Mouse (Mus musculus): ENCODE measurements around the gene Armh4. TPM values are rescaled to one million over a fixed set of nuclear protein-coding genes. Genes with fewer than 3 reads are reported as not detected.
A peak's percentile ranks its signal among the peaks of the same experiment; 100 is the strongest.

The Armh4 gene
- polyA plus RNA-seq, 1 experiment from 2014 or later: 29.4 TPM

GRCm38 (mm10) chr14:49745874-49746273 lies 37.3 kb downstream of the Armh4 start:
- WGBS: 97% methylated on average over 1 of the region's 1 CpGs
- ATAC-seq (ENCODE audit: low read depth): no peak

GRCm38 (mm10) chr14:49743946-49744526 lies 39.1 kb downstream of the Armh4 start:
- Histone ChIP-seq H3K4me3 (ENCODE audit: low read depth, low read length) (no peak overlapping the region), H3K4me2 (ENCODE audit: low read depth, low read length) (no peak overlapping the region), H3K9me3 (ENCODE audit: control insufficient read depth, low read length) (no peaks in the 10 kb centered on the region), H3K36me3 (ENCODE audit: control insufficient read depth, insufficient read depth, low read length) (no peaks in the 10 kb centered on the region), H3K9ac (ENCODE audit: low read depth, low read length) (no peak overlapping the region), H3K4me1 (ENCODE audit: control insufficient read depth, insufficient read depth, low read length) (no peaks in the 10 kb centered on the region), H3K27me3 (replicated peaks; ENCODE audit: control insufficient read depth, insufficient read depth, low read length) (no peaks in the 10 kb centered on the region), H3K27ac (replicated peaks; ENCODE audit: low read depth, low read length) (no peak overlapping the region)
- ATAC-seq (ENCODE audit: low read depth) (no peak), DNase-seq (ENCODE audit: low spot score) (no peak)
- WGBS: 83% methylated on average over 6 of the region's 6 CpGs

More at GRCm38 (mm10) chr14:49745874-49746273, 37.3 kb downstream of the Armh4 start:
- Histone ChIP-seq H3K4me1 (ENCODE audit: control insufficient read depth, insufficient read depth, low read length) (no peaks in the 10 kb centered on the region), H3K4me3 (ENCODE audit: low read depth, low read length) (no peak overlapping the region), H3K27me3 (replicated peaks; ENCODE audit: control insufficient read depth, insufficient read depth, low read length) (no peaks in the 10 kb centered on the region), H3K36me3 (ENCODE audit: control insufficient read depth, insufficient read depth, low read length) (no peaks in the 10 kb centered on the region), H3K27ac (replicated peaks; ENCODE audit: low read depth, low read length) (no peak overlapping the region), H3K4me2 (ENCODE audit: low read depth, low read length) (no peak overlapping the region), H3K9ac (ENCODE audit: low read depth, low read length) (no peak overlapping the region), H3K9me3 (ENCODE audit: control insufficient read depth, low read length) (no peaks in the 10 kb centered on the region)
- no peak for DNase-seq (ENCODE audit: low spot score)

DNA sequence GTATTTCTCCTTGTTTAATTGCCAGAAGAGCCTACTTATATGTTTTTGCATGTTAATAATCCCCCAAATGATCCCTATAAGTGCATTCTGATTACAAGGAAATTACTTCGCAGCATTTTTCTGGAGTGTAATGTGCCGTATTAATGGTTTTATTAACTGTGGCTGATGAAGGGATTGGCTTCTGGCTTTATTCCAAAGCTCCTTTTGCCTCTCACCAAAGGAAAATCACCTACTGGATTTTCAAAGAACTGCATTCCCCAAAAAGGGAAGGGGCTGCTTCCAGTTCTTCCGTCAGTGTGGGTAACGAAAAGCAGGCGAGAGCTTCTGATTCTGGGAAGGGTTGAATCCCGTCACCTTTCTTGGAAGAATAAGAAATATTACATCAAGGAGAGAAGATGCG lies 43.9 kb downstream of the Armh4 start:
- H3K9ac ChIP-seq (ENCODE audit: low read depth, low read length): no peak overlapping the region
- DNase-seq (ENCODE audit: low spot score): peak; percentile 31
- H3K36me3 ChIP-seq (ENCODE audit: control insufficient read depth, insufficient read depth, low read length): no peaks in the 10 kb centered on the region
- no peak overlapping the region for H3K27ac ChIP-seq (replicated peaks; ENCODE audit: low read depth, low read length)
- WGBS: 47% methylated on average over 7 of the region's 7 CpGs
- H3K27me3 ChIP-seq (replicated peaks; ENCODE audit: control insufficient read depth, insufficient read depth, low read length): no peaks in the 10 kb centered on the region
- no peaks in the 10 kb centered on the region for H3K4me1 ChIP-seq (ENCODE audit: control insufficient read depth, insufficient read depth, low read length)
- H3K4me2 ChIP-seq (ENCODE audit: low read depth, low read length): no peak overlapping the region
- ATAC-seq (ENCODE audit: low read depth): no peak
- H3K4me3 ChIP-seq (ENCODE audit: low read depth, low read length): no peak overlapping the region
- no peaks in the 10 kb centered on the region for H3K9me3 ChIP-seq (ENCODE audit: control insufficient read depth, low read length)

- DNase-seq (ENCODE audit: low spot score) (peak; percentile 58), ATAC-seq (ENCODE audit: low read depth) (peak; percentile 77)
- Histone ChIP-seq H3K4me3 (ENCODE audit: low read depth, low read length) (no peak overlapping the region), H3K9me3 (ENCODE audit: control insufficient read depth, low read length) (no peaks in the 10 kb centered on the region), H3K27ac (replicated peaks; ENCODE audit: low read depth, low read length) (no peak overlapping the region), H3K4me1 (ENCODE audit: control insufficient read depth, insufficient read depth, low read length) (no peaks in the 10 kb centered on the region), H3K36me3 (ENCODE audit: control insufficient read depth, insufficient read depth, low read length) (no peaks in the 10 kb centered on the region), H3K9ac (ENCODE audit: low read depth, low read length) (no peak overlapping the region), H3K4me2 (ENCODE audit: low read depth, low read length) (no peak overlapping the region), H3K27me3 (replicated peaks; ENCODE audit: control insufficient read depth, insufficient read depth, low read length) (no peaks in the 10 kb centered on the region)
- WGBS: 44% methylated on average over 2 of the region's 2 CpGs
Observed at GRCm38 (mm10) chr14:49738441-49739088, 44.6 kb downstream of the Armh4 start.

- no peak overlapping the region for H3K9ac ChIP-seq (ENCODE audit: low read depth, low read length)
- no peaks in the 10 kb centered on the region for H3K27me3 ChIP-seq (replicated peaks; ENCODE audit: control insufficient read depth, insufficient read depth, low read length)
- DNase-seq (ENCODE audit: low spot score): peak; percentile 41
- H3K4me1 ChIP-seq (ENCODE audit: control insufficient read depth, insufficient read depth, low read length): no peaks in the 10 kb centered on the region
- H3K36me3 ChIP-seq (ENCODE audit: control insufficient read depth, insufficient read depth, low read length): no peaks in the 10 kb centered on the region
- no peak overlapping the region for H3K27ac ChIP-seq (replicated peaks; ENCODE audit: low read depth, low read length)
- H3K4me2 ChIP-seq (ENCODE audit: low read depth, low read length): no peak overlapping the region
- ATAC-seq (ENCODE audit: low read depth): peak; percentile 64
- no peaks in the 10 kb centered on the region for H3K9me3 ChIP-seq (ENCODE audit: control insufficient read depth, low read length)
- H3K4me3 ChIP-seq (ENCODE audit: low read depth, low read length): no peak overlapping the region
Observed at GRCm38 (mm10) chr14:49733950-49734349, 49.2 kb downstream of the Armh4 start.

DNA sequence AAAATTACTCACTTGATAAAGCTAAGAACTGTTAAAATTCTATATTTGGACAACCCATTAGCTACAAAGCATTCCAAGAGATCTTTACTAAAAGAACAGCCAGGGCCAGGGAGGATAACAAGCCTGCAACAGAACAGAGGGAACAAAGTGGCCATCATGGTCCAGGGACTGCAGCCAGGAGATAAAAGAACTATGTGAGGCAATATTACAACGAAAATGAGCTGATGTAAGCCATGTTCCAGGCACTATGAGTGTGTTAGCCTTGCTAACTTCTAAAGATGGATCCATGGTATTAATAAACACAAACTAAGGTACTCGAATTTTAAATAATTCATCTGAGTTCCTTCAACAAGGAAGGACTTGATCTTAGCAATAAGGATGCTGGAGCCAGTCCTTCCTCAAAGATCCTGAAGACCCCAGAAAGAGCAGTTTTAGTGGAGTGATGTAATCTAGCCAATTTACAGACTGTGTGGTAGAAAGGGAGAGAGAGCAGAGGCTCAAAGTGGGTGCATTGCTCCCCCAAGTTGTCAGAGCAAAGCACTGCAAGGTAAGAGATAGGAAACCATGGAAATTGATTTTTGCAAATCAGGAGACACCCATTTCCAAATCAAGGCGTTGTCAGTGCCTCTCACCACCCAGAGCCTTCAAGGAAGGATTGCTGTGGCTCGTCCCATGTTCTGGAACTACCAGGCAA lies 59.7 kb downstream of the Armh4 start:
- Histone ChIP-seq H3K27me3 (replicated peaks; ENCODE audit: control insufficient read depth, insufficient read depth, low read length) (no peaks in the 10 kb centered on the region), H3K27ac (replicated peaks; ENCODE audit: low read depth, low read length) (no peak overlapping the region), H3K4me1 (ENCODE audit: control insufficient read depth, insufficient read depth, low read length) (no peaks in the 10 kb centered on the region), H3K4me2 (ENCODE audit: low read depth, low read length) (no peak overlapping the region), H3K4me3 (ENCODE audit: low read depth, low read length) (no peak overlapping the region), H3K9me3 (ENCODE audit: control insufficient read depth, low read length) (no peaks in the 10 kb centered on the region), H3K9ac (ENCODE audit: low read depth, low read length) (no peak overlapping the region), H3K36me3 (ENCODE audit: control insufficient read depth, insufficient read depth, low read length) (no peaks in the 10 kb centered on the region)
- DNase-seq (ENCODE audit: low spot score) (peak; percentile 19), ATAC-seq (ENCODE audit: low read depth) (no peak)
- WGBS: 46% methylated on average over 4 of the region's 4 CpGs

DNA sequence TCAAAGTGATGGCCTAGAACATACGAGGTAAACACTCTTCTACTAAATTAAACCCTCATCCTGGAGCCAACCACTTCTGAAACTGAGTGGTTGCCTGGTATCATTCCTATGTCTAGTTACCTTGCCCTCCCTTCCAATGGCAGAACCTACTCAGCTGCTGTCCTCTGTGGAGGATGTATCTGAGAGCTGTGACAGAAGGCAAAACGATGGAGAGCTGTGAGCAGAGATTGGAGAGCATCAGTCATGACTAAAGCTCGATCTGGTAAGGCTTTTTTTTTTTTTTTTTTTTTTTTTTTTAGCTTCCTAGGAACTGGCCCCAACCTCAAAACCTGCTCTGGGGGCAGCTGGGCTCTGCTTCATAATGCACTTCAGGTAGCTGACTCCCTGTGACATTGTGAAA lies 60.4 kb downstream of the Armh4 start:
- Histone ChIP-seq H3K9me3 (ENCODE audit: control insufficient read depth, low read length) (no peaks in the 10 kb centered on the region), H3K4me2 (ENCODE audit: low read depth, low read length) (no peak overlapping the region), H3K9ac (ENCODE audit: low read depth, low read length) (no peak overlapping the region), H3K4me1 (ENCODE audit: control insufficient read depth, insufficient read depth, low read length) (no peaks in the 10 kb centered on the region), H3K27ac (replicated peaks; ENCODE audit: low read depth, low read length) (no peak overlapping the region), H3K36me3 (ENCODE audit: control insufficient read depth, insufficient read depth, low read length) (no peaks in the 10 kb centered on the region), H3K4me3 (ENCODE audit: low read depth, low read length) (no peak overlapping the region), H3K27me3 (replicated peaks; ENCODE audit: control insufficient read depth, insufficient read depth, low read length) (no peaks in the 10 kb centered on the region)
- ATAC-seq (ENCODE audit: low read depth) (no peak), DNase-seq (ENCODE audit: low spot score) (no peak)
- WGBS: 68% methylated on average over 3 of the region's 3 CpGs

DNA sequence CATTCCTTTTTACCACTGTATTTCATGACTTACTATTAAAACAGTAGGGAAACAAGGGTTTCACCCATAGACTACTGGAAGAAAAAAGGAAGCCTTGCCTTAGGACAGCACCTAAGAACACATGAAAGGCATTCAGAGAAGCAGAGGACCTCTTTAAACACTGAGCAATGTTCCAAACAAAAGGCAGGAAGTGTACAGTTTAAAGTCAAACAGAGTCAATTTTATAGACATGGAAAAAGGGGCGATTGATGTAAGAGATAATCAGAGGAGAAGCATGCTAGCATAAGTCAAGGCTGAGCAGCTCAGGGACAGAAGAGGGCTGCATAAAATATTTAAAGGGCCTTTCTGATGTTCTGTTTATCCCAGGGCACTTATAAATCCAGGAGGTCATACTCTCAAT lies 61.9 kb downstream of the Armh4 start:
- no peak overlapping the region for H3K4me2 ChIP-seq (ENCODE audit: low read depth, low read length)
- 75% methylated on average over 1 of the region's 1 CpGs for WGBS
- H3K9ac ChIP-seq (ENCODE audit: low read depth, low read length): no peak overlapping the region
- ATAC-seq (ENCODE audit: low read depth) (no peak), DNase-seq (ENCODE audit: low spot score) (no peak)
- H3K4me1 ChIP-seq (ENCODE audit: control insufficient read depth, insufficient read depth, low read length): no peaks in the 10 kb centered on the region
- H3K4me3 ChIP-seq (ENCODE audit: low read depth, low read length): no peak overlapping the region
- no peaks in the 10 kb centered on the region for H3K9me3 ChIP-seq (ENCODE audit: control insufficient read depth, low read length)
- no peaks in the 10 kb centered on the region for H3K36me3 ChIP-seq (ENCODE audit: control insufficient read depth, insufficient read depth, low read length)
- no peak overlapping the region for H3K27ac ChIP-seq (replicated peaks; ENCODE audit: low read depth, low read length)
- H3K27me3 ChIP-seq (replicated peaks; ENCODE audit: control insufficient read depth, insufficient read depth, low read length): no peaks in the 10 kb centered on the region

GRCm38 (mm10) chr14:49719678-49720077 lies 63.5 kb downstream of the Armh4 start:
- H3K9me3 ChIP-seq (ENCODE audit: control insufficient read depth, low read length): no peaks in the 10 kb centered on the region
- H3K36me3 ChIP-seq (ENCODE audit: control insufficient read depth, insufficient read depth, low read length): no peaks in the 10 kb centered on the region
- ATAC-seq (ENCODE audit: low read depth) (no peak), DNase-seq (ENCODE audit: low spot score) (no peak)
- no peak overlapping the region for H3K27ac ChIP-seq (replicated peaks; ENCODE audit: low read depth, low read length)
- no peaks in the 10 kb centered on the region for H3K27me3 ChIP-seq (replicated peaks; ENCODE audit: control insufficient read depth, insufficient read depth, low read length)
- no peaks in the 10 kb centered on the region for H3K4me1 ChIP-seq (ENCODE audit: control insufficient read depth, insufficient read depth, low read length)
- H3K9ac ChIP-seq (ENCODE audit: low read depth, low read length): no peak overlapping the region
- no peak overlapping the region for H3K4me3 ChIP-seq (ENCODE audit: low read depth, low read length)
- H3K4me2 ChIP-seq (ENCODE audit: low read depth, low read length): no peak overlapping the region
